Mouse (Mus musculus) bone marrow, adult 2 months (tissue): ENCODE measurements at regions not wholly inside any gene's neighbourhood (a gene's known extent, or its start where the extent isn't known, plus 50 kb on each side); places are given as distances from the start of the nearest gene placed in this dataset.

Source experiments
- CTCF ChIP-seq: fragments of 200-500 bp; IDR thresholded peaks from 2 replicates; pipeline ENCODE4 v1.5.1; 2011; ENCODE audit warnings: low read length, control low read depth; ENCODE audit not compliant: control insufficient read depth, insufficient read depth
- POLR2A ChIP-seq: fragments of 200-500 bp; IDR thresholded peaks from 2 replicates; pipeline ENCODE4 v1.6.1; 2011; ENCODE audit warnings: low read depth, mild to moderate bottlenecking, control low read depth, low read length, borderline replicate concordance; ENCODE audit not compliant: control insufficient read depth

DNA sequence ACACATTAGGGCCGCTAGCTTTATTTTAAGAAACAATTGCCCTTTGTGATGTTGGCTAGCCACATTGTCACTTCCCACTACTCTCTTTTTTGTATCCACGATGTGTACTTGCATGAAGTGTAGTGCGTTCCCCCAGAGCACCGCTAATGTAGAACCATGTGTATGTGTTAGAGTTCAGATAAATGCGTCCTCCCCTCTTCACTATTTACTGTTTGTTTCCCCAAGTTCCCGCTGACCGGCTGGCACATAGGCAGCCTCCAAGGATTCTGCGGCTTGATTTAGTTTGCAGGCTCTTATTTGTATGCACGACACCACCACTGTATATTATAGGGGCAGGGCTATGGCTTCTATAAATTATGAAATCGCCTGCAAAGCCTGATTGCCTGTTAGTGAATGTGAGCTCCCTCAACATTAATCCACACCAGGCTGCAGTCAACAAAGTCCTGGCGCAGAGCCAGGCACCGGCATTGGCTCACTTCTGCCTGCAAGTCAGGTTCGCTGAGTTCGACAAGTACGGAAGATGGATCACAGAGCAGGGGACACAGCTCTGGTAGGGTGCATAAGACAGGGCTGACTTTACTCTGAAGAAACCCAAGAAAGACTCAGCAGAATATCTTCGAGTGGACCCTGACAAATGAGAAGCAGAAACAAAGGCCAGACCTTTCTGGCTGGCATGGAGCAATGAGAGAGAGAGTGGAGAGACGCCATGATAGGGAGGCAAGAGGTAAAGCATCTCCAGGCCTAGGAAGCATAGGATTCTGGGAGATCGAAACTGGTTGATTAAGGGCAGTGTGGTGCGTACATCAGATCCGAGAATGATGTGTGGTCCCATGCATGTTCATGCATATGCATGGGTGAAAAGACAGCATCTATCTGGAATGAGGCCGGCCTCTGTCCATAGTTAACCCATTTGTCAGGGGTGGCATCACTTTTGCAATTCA is 85.8 kb upstream of the Pard3b start:
- TF ChIP-seq CTCF, result no peak
- TF ChIP-seq POLR2A, result no peak
